Mouse (Mus musculus) heart, embryonic 11.5 days (tissue): ENCODE measurements around the gene Rtl9. TPM values are rescaled to one million over a fixed set of nuclear protein-coding genes. Genes with fewer than 3 reads are reported as not detected.
A peak's percentile ranks its signal among the peaks of the same experiment; 100 is the strongest.

ENCODE experiments used
- ATAC-seq: fragments of 200-750 bp; cut with Nextera tagmentation; replicated peaks from 2 replicates; pipeline ENCODE4 v1.8.0; 2017; ENCODE audit warnings: moderate library complexity; ENCODE audit not compliant: insufficient number of reproducible peaks, low FRiP score, low TSS enrichment
- H3K27ac ChIP-seq: fragments of 300-500 bp; sonication (generic); 2 replicates; pipeline ENCODE4 v1.5.1; 2014; ENCODE audit warnings: mild to moderate bottlenecking, low read depth, low read length
- H3K27me3 ChIP-seq: fragments of 300-500 bp; sonication (generic); 2 replicates; pipeline ENCODE4 v1.6.1; 2014; ENCODE audit warnings: mild to moderate bottlenecking, low read length, mixed read lengths; ENCODE audit not compliant: control insufficient read depth, insufficient read depth
- H3K36me3 ChIP-seq: fragments of 300-500 bp; sonication (generic); 2 replicates; pipeline ENCODE4 v1.6.1; 2014; ENCODE audit warnings: mild to moderate bottlenecking, low read length, moderate library complexity, mixed read lengths; ENCODE audit not compliant: control insufficient read depth, insufficient read depth
- H3K4me1 ChIP-seq: fragments of 300-500 bp; sonication (generic); 2 replicates; pipeline ENCODE4 v1.6.1; 2014; ENCODE audit warnings: low read length; ENCODE audit not compliant: control insufficient read depth, insufficient read depth
- H3K4me2 ChIP-seq: fragments of 300-500 bp; sonication (generic); 2 replicates; pipeline ENCODE4 v1.6.1; 2014; ENCODE audit warnings: mild to moderate bottlenecking, moderate library complexity
- H3K4me3 ChIP-seq: fragments of 300-500 bp; sonication (generic); 2 replicates; pipeline ENCODE4 v1.5.1; 2014; ENCODE audit warnings: low read depth, low read length
- H3K9ac ChIP-seq: fragments of 300-500 bp; sonication (generic); 2 replicates; pipeline ENCODE4 v1.6.1; 2014; ENCODE audit warnings: mild to moderate bottlenecking, low read depth, low read length, moderate library complexity
- H3K9me3 ChIP-seq: fragments of 300-500 bp; sonication (generic); replicated peaks from 2 replicates; pipeline ENCODE4 v1.6.1; 2016; ENCODE audit warnings: low read length; ENCODE audit not compliant: control insufficient read depth
- WGBS: fragments of 180-500 bp; shearing (Covaris S2); extraction: QIAGEN DNeasy Blood & Tissue Kit; methylation state at CpG from one replicate; pipeline ENCODE4 v1.1.7; 2014; ENCODE audit not compliant: insufficient replicate concordance; 5-methylcytosine and 5-hydroxymethylcytosine counted together
- polyA plus RNA-seq: library from polyadenylated mRNA; unstranded; fragments of >200 nt; fragmentation: Nextera tagmentation; extraction: Ambion mirVana; gene quantifications from 2 replicates; pipeline ENCODE4 v1.2.1, GENCODE M21; 2014

Gene Rtl9
- polyA plus RNA-seq = 0.06 and 0.10 TPM in 2 replicates

DNA sequence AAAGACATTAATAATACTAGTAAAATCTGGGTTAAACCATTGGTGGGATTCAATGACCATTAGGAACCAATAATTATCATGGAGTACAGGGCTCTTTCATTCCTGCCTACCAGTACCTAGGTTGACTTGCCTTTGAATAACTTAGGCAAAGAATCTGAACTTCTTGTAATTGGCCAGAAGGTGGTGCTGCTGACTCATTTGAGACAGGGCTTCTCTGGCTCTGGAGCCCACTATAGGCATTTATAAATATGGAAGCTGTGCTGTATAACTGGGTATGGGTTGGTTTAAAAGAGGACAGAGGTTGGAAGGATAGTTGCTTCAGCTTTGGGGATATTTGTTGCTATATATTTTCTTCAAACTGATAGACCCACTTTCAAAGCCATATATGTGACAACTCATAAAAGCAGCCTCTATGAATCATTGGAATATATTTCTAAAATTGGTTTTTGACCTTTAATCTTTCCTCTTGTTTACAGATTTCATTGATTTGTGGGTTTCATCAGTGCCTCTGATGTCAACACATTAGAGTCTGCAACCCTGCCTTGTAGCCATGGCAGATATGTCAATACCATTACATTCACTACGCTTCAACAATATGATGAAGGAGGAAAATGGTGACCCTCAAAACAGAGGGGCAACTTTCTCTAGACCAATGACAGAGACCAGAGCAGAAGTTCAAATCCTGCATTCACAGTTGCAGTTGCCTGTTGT is at the start of gene Rtl9:
Gene Rtl9, plus strand, starts transcription at position 551 of the 711 bp plus-strand sequence.
- no peak within 1 kb of the TSS for H3K4me3 ChIP-seq
- 93% methylated on average over 1 of the region's 1 CpGs for WGBS
- H3K27ac ChIP-seq = no peak within 1 kb of the TSS
- no peak for ATAC-seq
- peaks cover 9% of the 10 kb centered on the region; the same call in 1 of the 2 replicates for H3K27me3 ChIP-seq
- no peak within 1 kb of the TSS for H3K4me2 ChIP-seq
- H3K4me1 ChIP-seq = no peaks in the 10 kb centered on the region
- no peaks in the 10 kb centered on the region for H3K9me3 ChIP-seq
- H3K9ac ChIP-seq = no peak within 1 kb of the TSS
- H3K36me3 ChIP-seq = no peaks in the 10 kb centered on the region

DNA sequence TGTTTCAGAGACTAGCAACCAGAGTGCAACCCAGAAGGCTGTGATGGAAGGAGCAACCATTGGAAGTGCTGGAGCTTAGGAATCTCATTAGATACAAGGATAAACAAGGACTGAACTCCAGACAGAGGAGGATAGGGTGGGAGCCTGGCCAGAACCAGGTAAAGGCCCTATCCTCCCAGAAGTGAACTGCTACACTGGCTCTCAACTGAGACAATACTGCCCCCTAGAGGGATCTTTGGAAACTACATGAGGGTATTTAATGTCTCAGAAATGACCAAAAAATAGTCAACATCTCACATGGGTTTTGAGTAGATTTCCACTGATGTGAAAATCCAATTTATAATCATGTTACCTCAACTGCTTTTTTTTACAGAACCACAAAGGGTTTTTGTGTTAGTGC is 47.9 kb upstream of the Rtl9 start:
- no peaks in the 10 kb centered on the region; the same call in 1 of the 2 replicates for H3K27me3 ChIP-seq
- H3K4me2 ChIP-seq = no peak overlapping the region
- no peaks in the 10 kb centered on the region for H3K36me3 ChIP-seq
- no peak for ATAC-seq
- no peak overlapping the region for H3K9ac ChIP-seq
- H3K27ac ChIP-seq = no peak overlapping the region
- H3K9me3 ChIP-seq = no peaks in the 10 kb centered on the region
- no peaks in the 10 kb centered on the region for H3K4me1 ChIP-seq
- H3K4me3 ChIP-seq = no peak overlapping the region

DNA sequence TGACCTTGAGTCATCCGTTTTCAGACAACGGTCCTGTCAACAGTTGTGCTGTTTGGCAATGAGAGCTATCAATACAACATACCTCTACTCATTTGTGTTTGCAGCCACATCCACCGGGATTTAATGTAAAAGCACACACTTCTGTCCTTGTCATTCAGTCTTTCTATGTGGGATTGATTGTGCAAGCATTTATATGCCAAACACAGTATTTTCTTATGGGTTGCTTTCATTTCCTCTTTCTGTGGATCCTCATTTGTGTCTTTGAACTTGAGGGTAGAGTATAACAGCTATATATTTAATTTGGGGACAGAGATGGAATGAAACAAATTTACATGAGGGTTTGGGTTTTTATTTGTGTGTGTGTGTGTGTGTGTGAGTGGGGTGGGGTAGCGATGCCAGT is 47.5 kb upstream of the Rtl9 start:
- Histone ChIP-seq H3K27me3 (no peaks in the 10 kb centered on the region; the same call in 1 of the 2 replicates), H3K4me3 (no peak overlapping the region), H3K4me1 (no peaks in the 10 kb centered on the region), H3K36me3 (no peaks in the 10 kb centered on the region), H3K27ac (no peak overlapping the region), H3K4me2 (no peak overlapping the region), H3K9ac (no peak overlapping the region), H3K9me3 (no peaks in the 10 kb centered on the region)
- WGBS = 71% methylated on average over 4 of the region's 4 CpGs
- ATAC-seq = no peak

DNA sequence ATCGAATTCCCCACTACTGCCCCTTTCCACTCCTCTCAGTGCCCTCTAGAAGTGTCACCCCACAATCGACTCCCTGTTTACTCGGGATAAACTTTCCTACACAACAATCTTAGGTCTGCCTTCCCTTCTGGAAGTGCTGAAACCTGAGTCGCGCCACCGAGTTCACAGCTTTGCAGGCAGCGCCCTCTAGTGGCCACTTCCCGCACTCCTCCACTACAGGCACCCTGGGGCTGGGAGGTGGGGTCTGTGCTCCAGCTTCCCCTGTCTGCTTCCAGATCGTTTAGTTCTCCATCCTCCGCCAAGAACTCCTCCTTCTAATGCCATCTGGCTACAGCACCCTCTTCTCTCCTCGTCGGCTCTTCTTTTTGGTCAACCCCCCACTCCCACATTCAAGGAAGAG is 40.6 kb upstream of the Rtl9 start:
- Histone ChIP-seq H3K27me3 (peaks cover 4% of the 10 kb centered on the region; the same call in 1 of the 2 replicates), H3K27ac (no peak overlapping the region), H3K4me1 (no peaks in the 10 kb centered on the region), H3K9ac (no peak overlapping the region), H3K4me2 (peak overlapping the region; percentile 59), H3K9me3 (no peaks in the 10 kb centered on the region), H3K4me3 (no peak overlapping the region), H3K36me3 (no peaks in the 10 kb centered on the region)
- WGBS = 15% methylated on average over 12 of the region's 12 CpGs
- no peak for ATAC-seq

DNA sequence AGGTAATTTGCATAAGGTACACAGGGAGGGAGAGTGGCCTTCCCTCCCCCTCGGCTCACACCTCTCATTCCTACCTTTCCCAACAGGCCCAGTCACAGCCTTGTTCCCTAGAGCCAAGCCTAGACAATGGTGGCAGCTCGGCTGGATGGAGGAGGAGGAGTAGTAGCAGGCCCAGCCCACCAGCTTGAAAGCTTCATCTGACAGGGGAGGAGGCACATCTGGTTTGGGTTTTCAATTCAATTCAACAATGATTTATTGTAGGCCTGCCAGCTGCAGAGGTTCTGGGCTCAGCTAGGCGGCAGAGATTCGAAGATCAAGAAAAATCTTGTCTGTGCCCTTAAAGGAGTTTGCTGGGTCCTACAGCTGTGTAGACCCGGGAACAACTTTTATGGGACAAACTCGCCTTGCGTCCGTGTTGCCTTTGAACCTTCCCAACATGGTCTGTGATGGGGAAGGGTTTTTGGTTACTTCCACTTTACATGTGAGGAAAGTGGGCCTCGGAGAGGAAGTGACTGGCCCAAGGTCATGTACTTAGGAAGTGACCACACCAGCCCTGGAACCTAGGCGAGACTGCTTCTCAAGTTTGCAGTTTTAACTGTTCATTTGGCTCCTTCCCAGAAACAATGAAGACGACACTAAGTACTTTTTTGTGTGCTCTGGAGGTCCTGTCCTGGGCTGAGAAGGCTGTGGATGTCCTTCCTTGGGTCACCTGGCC is 36.6 kb upstream of the Rtl9 start:
- H3K4me2 ChIP-seq = no peak overlapping the region
- H3K4me3 ChIP-seq = no peak overlapping the region
- WGBS = 69% methylated on average over 11 of the region's 11 CpGs
- H3K27me3 ChIP-seq = peaks cover 4% of the 10 kb centered on the region; the same call in 1 of the 2 replicates
- no peaks in the 10 kb centered on the region for H3K36me3 ChIP-seq
- H3K9ac ChIP-seq = no peak overlapping the region
- no peak overlapping the region for H3K27ac ChIP-seq
- H3K4me1 ChIP-seq = no peaks in the 10 kb centered on the region
- no peaks in the 10 kb centered on the region for H3K9me3 ChIP-seq
- ATAC-seq = no peak

DNA sequence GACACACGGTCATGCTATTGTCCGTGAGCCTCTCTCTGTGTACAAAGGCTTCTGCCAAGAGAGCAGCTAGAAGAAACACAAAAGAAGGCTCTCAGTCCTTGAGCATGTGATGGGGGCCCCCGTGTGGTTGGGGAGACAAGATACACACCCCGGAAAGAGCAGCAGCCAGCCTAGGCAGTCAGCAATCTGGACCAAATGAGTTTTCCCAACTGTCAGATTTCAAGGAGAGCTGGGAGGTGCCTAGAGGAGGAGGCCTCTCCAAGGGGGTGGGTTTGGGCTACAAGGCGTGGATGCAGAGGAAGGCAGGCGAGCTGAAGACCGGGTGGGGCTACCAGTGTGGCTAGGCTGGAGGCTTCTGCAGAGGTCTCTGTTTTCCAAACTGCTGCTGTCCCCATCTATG is 35.6 kb upstream of the Rtl9 start:
- H3K9ac ChIP-seq = no peak overlapping the region
- H3K27me3 ChIP-seq = peaks cover 4% of the 10 kb centered on the region; the same call in 1 of the 2 replicates
- H3K27ac ChIP-seq = no peak overlapping the region
- H3K4me3 ChIP-seq = no peak overlapping the region
- no peaks in the 10 kb centered on the region for H3K9me3 ChIP-seq
- H3K36me3 ChIP-seq = no peaks in the 10 kb centered on the region
- no peaks in the 10 kb centered on the region for H3K4me1 ChIP-seq
- WGBS = 57% methylated on average over 7 of the region's 7 CpGs
- no peak overlapping the region for H3K4me2 ChIP-seq
- no peak for ATAC-seq

DNA sequence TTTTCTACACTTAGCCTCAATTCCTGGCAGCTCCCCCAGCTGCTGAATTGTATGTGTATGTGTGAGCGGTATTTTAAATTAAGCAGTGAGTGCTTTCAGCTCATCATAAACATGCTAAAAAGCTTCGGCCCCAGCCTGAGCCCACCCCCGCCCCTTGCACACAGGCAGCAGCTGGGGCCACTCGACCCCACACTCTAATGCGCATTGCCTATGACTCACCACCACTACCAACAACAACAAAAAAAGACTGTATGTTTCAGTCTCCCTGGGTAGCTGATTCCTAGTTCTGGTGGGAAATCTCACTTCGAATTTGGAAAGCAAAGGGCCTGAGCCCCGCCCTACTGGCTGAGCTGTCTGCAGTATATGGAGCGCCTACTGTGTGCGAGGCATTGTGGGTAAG is 35.1 kb upstream of the Rtl9 start:
- H3K9ac ChIP-seq = no peak overlapping the region
- H3K9me3 ChIP-seq = no peaks in the 10 kb centered on the region
- H3K4me2 ChIP-seq = no peak overlapping the region
- no peak overlapping the region for H3K4me3 ChIP-seq
- 62% methylated on average over 9 of the region's 9 CpGs for WGBS
- H3K36me3 ChIP-seq = no peaks in the 10 kb centered on the region
- peaks cover 4% of the 10 kb centered on the region; the same call in 1 of the 2 replicates for H3K27me3 ChIP-seq
- no peak overlapping the region for H3K27ac ChIP-seq
- ATAC-seq = no peak
- no peaks in the 10 kb centered on the region for H3K4me1 ChIP-seq

DNA sequence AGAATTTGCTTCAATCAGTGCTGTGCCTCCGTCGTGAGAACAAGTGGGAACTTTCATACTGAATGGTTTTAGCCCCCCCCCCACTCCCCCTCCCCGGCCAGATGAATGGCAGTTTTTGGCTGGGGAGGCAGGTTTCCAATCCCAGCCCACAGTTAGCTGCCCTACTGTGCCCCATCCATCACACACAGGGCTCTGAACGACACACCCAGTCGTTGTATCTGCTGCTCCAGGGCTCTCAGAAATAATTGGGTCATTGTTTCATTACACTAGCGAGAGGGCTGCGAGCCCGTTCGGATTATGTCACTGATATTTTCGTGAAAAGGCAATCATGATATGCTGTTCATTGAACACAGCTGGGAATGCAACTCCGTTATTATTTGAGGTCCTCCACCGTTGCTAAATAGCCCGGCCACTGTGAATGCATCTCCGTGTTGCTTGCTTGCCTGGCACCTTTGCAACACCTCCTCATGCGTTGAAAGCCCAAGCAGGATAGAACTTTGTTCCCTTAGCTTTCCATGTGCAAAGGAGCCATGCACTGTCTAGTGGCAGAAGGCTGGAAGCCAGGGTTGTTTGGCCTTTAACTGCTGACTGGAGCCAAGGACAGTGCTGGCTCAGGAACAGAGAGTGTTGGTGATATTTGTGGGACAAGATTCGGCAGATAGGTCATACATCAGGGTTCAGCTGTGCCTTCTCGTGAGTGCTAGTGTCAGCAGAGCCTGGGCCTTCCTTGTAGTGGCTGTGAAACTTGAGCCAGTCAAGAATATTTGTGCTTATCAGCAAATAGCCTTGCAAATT is 32.9 kb upstream of the Rtl9 start:
- Histone ChIP-seq H3K27me3 (no peaks in the 10 kb centered on the region), H3K4me2 (no peak overlapping the region), H3K27ac (no peak overlapping the region), H3K4me3 (no peak overlapping the region), H3K4me1 (no peaks in the 10 kb centered on the region), H3K9me3 (no peaks in the 10 kb centered on the region), H3K9ac (no peak overlapping the region), H3K36me3 (no peaks in the 10 kb centered on the region)
- ATAC-seq = no peak; the same call in 1 of the 2 replicates
- 50% methylated on average over 17 of the region's 17 CpGs for WGBS
